Mouse (Mus musculus) cerebellum, adult 2 months (tissue): Measurements from ENCODE around the gene Grin3b. TPM values are rescaled to one million over a fixed set of nuclear protein-coding genes. Genes with fewer than 3 reads are reported as not detected.

Experiments used
- DNase-seq, 2 experiments: peaks; one replicate each; pipeline ENCODE4 v3.0.0; 2021
- H3K27ac ChIP-seq: fragments of 200-500 bp; 2 replicates; pipeline ENCODE4 v1.5.1; 2012; ENCODE audit warnings: low read length, control low read depth, inconsistent platforms; ENCODE audit not compliant: insufficient read depth
- H3K27me3 ChIP-seq: fragments of 200-500 bp; 2 replicates; pipeline ENCODE4 v1.6.1; 2012; ENCODE audit warnings: inconsistent platforms, mild to moderate bottlenecking, low read length, moderate library complexity; ENCODE audit not compliant: control insufficient read depth, insufficient read depth
- H3K4me1 ChIP-seq: fragments of 200-500 bp; 2 replicates; pipeline ENCODE4 v1.6.1; 2011; ENCODE audit warnings: low read length; ENCODE audit not compliant: control insufficient read depth, insufficient read depth
- H3K4me3 ChIP-seq: fragments of 200-500 bp; replicated peaks from 2 replicates; pipeline ENCODE3; 2011; ENCODE audit warnings: mild to moderate bottlenecking, low read depth, low read length, control low read depth; ENCODE audit not compliant: insufficient read depth
- CTCF ChIP-seq: fragments of 200-500 bp; IDR thresholded peaks from 2 replicates; pipeline ENCODE4 v1.5.1; 2011; ENCODE audit warnings: low read depth, mild to moderate bottlenecking, control low read depth, low read length, moderate library complexity, borderline replicate concordance; ENCODE audit not compliant: insufficient read depth
- POLR2A ChIP-seq: fragments of 200-500 bp; IDR thresholded peaks from 2 replicates; pipeline ENCODE4 v1.6.1; 2011; ENCODE audit warnings: low read length, control low read depth, borderline replicate concordance; ENCODE audit not compliant: insufficient read depth
- WGBS: fragments of 180-500 bp; shearing (Covaris S2); methylation state at CpG from one replicate; pipeline ENCODE4 v1.1.7; 2018; 5-methylcytosine and 5-hydroxymethylcytosine counted together
- polyA plus RNA-seq: library from polyadenylated mRNA; depleted of rRNA; stranded (reverse); fragments of >200 nt; gene quantifications from 2 replicates; pipeline ENCODE4 v1.2.3, GENCODE M21; 2012

Gene Grin3b
- polyA plus RNA-seq, 1 experiment: 5.5 TPM

DNA sequence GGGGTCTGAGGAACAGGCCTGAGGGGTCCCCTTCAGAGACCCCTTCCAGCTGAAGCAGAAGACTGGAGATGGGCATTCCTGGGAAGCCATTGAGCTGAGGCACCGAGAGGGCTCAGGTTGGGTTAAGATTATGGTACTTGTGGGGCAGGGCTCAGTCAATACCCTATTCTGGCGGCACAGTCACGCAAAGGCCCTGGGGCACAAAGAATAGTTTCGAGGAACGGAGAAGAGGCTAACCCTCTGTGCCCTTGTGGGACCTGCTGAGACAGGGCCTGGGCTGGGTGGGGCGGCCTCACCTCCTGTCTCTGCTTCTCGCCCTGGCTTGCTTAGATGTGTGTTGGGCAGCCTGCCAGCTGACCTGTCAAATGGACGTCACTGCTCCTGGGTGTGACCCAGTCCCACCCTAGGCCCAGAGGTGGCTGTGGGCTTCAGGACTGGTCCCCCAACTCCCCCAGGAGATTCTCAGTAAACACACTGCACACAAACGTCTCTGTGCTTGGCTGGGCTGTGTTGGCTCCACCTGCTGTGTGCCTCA lies 37.3 kb upstream of the Grin3b start:
- Histone ChIP-seq H3K4me3 (no peak overlapping the region), H3K27ac (0 out of 2 replicates have a peak overlapping the region, but pooled peaks have one; percentile 20), H3K4me1 (peaks cover 80% of the 10 kb centered on the region), H3K27me3 (no peaks in the 10 kb centered on the region)
- no peak for DNase-seq
- TF ChIP-seq POLR2A: no peak
- TF ChIP-seq CTCF: no peak
- WGBS: 45% methylated on average over 9 of the region's 9 CpGs

- H3K27ac ChIP-seq: no peak overlapping the region
- DNase-seq: peak in 1 of 2 experiments; percentile 39
- 47% methylated on average over 6 of the region's 6 CpGs for WGBS
- no peak overlapping the region for H3K4me3 ChIP-seq
- no peaks in the 10 kb centered on the region for H3K27me3 ChIP-seq
- H3K4me1 ChIP-seq: peaks cover 82% of the 10 kb centered on the region
- TF ChIP-seq POLR2A (no peak), CTCF (no peak)
These were observed 36.7 kb upstream of the Grin3b start for GRCm38 (mm10) chr10:79933861-79934260.

GRCm38 (mm10) chr10:79934272-79934721 lies 36.2 kb upstream of the Grin3b start:
- H3K4me1 ChIP-seq: peaks cover 78% of the 10 kb centered on the region
- DNase-seq: peak; percentile 74 to 76

GRCm38 (mm10) chr10:79934794-79935569 lies 35.5 kb upstream of the Grin3b start:
- H3K27me3 ChIP-seq: no peaks in the 10 kb centered on the region
- WGBS: 49% methylated on average over 16 of the region's 16 CpGs
- no peak overlapping the region for H3K27ac ChIP-seq
- peaks cover 72% of the 10 kb centered on the region for H3K4me1 ChIP-seq
- no peak overlapping the region for H3K4me3 ChIP-seq
- no peak for DNase-seq
- TF ChIP-seq CTCF (no peak), POLR2A (no peak)

More at GRCm38 (mm10) chr10:79934272-79934721, 36.2 kb upstream of the Grin3b start:
- no peaks in the 10 kb centered on the region for H3K27me3 ChIP-seq
- no peak overlapping the region for H3K27ac ChIP-seq
- H3K4me3 ChIP-seq: no peak overlapping the region
- WGBS: 2% methylated on average over 13 of the region's 13 CpGs
- TF ChIP-seq POLR2A (no peak), CTCF (no peak)

DNA sequence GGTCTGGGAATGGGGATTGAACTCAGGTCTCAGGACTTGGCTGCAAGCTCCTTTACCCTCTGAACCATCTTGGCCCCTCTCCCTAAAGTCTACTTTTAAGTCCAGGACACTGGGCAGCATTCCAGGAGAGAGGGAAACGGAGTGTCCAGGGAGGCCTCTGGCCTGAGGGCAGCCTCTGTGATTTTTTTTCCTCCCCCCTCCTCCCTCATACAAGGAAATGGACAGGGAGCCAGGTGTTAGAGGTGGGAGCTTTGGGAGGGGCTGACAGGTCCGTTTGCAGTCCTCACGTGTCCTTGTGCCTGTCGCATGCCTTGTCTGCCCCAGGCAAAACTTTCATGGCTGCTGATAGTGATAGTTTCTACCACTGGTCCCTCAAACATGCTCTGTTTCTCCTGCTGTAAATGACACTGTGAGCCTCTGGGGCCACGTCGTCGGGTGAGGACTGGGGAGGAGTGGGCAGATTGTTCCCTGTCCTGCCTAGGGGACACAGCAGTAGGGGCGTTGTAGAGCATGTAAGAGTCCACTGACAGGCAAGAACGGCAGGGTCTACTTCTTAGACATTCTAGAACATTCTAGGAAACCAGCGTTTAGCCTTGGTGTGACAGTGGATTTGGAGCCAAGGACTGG lies 34.1 kb upstream of the Grin3b start:
- no peak for TF ChIP-seq POLR2A
- no peak for TF ChIP-seq CTCF
- Histone ChIP-seq H3K4me1 (peaks cover 60% of the 10 kb centered on the region), H3K27ac (no peak overlapping the region), H3K27me3 (no peaks in the 10 kb centered on the region), H3K4me3 (no peak overlapping the region)
- 48% methylated on average over 10 of the region's 10 CpGs for WGBS
- DNase-seq: no peak

- 3% methylated on average over 27 of the region's 27 CpGs for WGBS
- peak; percentile 74 to 76 for DNase-seq
These were observed 33.5 kb upstream of the Grin3b start for GRCm38 (mm10) chr10:79936911-79937441.

GRCm38 (mm10) chr10:79937775-79938526 lies 32.6 kb upstream of the Grin3b start:
- Histone ChIP-seq H3K27ac (no peak overlapping the region), H3K4me1 (peaks cover 45% of the 10 kb centered on the region), H3K27me3 (no peaks in the 10 kb centered on the region), H3K4me3 (no peak overlapping the region)
- 50% methylated on average over 11 of the region's 11 CpGs for WGBS
- TF ChIP-seq CTCF: no peak
- no peak for TF ChIP-seq POLR2A
- DNase-seq: no peak

More at GRCm38 (mm10) chr10:79936911-79937441, 33.5 kb upstream of the Grin3b start:
- no peaks in the 10 kb centered on the region for H3K27me3 ChIP-seq
- no peak overlapping the region for H3K4me3 ChIP-seq
- TF ChIP-seq CTCF (no peak), POLR2A (no peak)
- H3K4me1 ChIP-seq: peaks cover 54% of the 10 kb centered on the region
- H3K27ac ChIP-seq: no peak overlapping the region
